Mouse (Mus musculus): ENCODE results near the gene Capn10. TPM values are rescaled to one million over a fixed set of nuclear protein-coding genes. Genes with fewer than 3 reads are reported as not detected.

Capn10 gene
- total and polyA plus RNA-seq, 3 experiments = 30.7 to 43.3 TPM; not detected in 1

- TF ChIP-seq BHLHE40 (IDR thresholded peaks at IDR 0.05; ENCODE audit: borderline replicate concordance, low read depth, low read length) = peak; percentile 69; the same call in 1 of the 2 replicates
- TF ChIP-seq MXI1 (IDR thresholded peaks at IDR 0.05; ENCODE audit: low read depth, low read length) = peak; percentile 99
- 0 out of 2 replicates have a peak, but pooled peaks have one; percentile 38 for TF ChIP-seq KAT2A (conservative IDR thresholded peaks at IDR 0.05; ENCODE audit: low read depth, low read length)
- no peak for TF ChIP-seq NELFE (IDR thresholded peaks at IDR 0.05; ENCODE audit: low read depth, low read length)
- no peak for TF ChIP-seq CTCF (IDR thresholded peaks at IDR 0.05 in 2 of 3, conservative IDR thresholded peaks at IDR 0.05 in 1 of 3; ENCODE audit: control insufficient read depth in 1 of 3, insufficient read depth in 1 of 3, low read depth in 2 of 3, low read length in 3 of 3, poor library complexity in 1 of 3, severe bottlenecking in 1 of 3)
- no peak for TF ChIP-seq POLR2A (IDR thresholded peaks at IDR 0.05; ENCODE audit: control insufficient read depth in 1 of 2, insufficient read depth in 1 of 2, low read depth in 1 of 2, low read length in 2 of 2, poor library complexity in 1 of 2)
- no peak for TF ChIP-seq POLR2AphosphoS5 (IDR thresholded peaks at IDR 0.05; ENCODE audit: borderline replicate concordance, low read depth, low read length)
Measured at GRCm38 (mm10) chr1:92935054-92935962, 1.1 kb downstream of the Capn10 start (continued).

- Histone ChIP-seq H3K9me3 (replicated peaks; ENCODE audit: insufficient read depth, low read length) (no peaks in the 10 kb centered on the region), H3K4me1 (ENCODE audit: control insufficient read depth in 1 of 2, insufficient read depth in 2 of 2, low read length in 2 of 2) (peaks cover 4 to 22% of the 10 kb centered on the region in 2 experiments), H3K36me3 (ENCODE audit: control insufficient read depth in 1 of 2, insufficient read depth in 2 of 2, low read length in 2 of 2) (peaks cover 2 to 13% of the 10 kb centered on the region in 2 experiments; a peak in 3 of 4 replicates), H3K9ac (ENCODE audit: control insufficient read depth, low read depth, low read length, poor library complexity, severe bottlenecking) (no peak overlapping the region), H3K27me3 (ENCODE audit: control insufficient read depth in 1 of 2, insufficient read depth in 2 of 2, low read length in 2 of 2) (no peaks in the 10 kb centered on the region), H3K27ac (ENCODE audit: control insufficient read depth, low read depth, low read length) (0 out of 2 replicates have a peak overlapping the region, but pooled peaks have one; percentile 1), H3K4me3 (ENCODE audit: control insufficient read depth in 1 of 2, insufficient read depth in 1 of 2, low read depth in 2 of 2, low read length in 2 of 2) (peak overlapping the region; percentile 28 to 85; a peak in 2 of 4 replicates), H3K79me2 (ENCODE audit: control insufficient read depth, insufficient read depth, low read length, poor library complexity) (peaks cover 12% of the 10 kb centered on the region)
- DNase-seq (ENCODE audit: low read depth, low spot score) = no peak
- TF ChIP-seq CTCF (IDR thresholded peaks at IDR 0.05 in 2 of 3, conservative IDR thresholded peaks at IDR 0.05 in 1 of 3; ENCODE audit: control insufficient read depth in 1 of 3, insufficient read depth in 1 of 3, low read depth in 2 of 3, low read length in 3 of 3, poor library complexity in 1 of 3, severe bottlenecking in 1 of 3) (peak; percentile 9 to 23 (median 23); a peak in 2 of 6 replicates), MAX (IDR thresholded peaks at IDR 0.05; ENCODE audit: low read length) (no peak)
Measured at GRCm38 (mm10) chr1:92935977-92936376, 1.8 kb downstream of the Capn10 start.

- Histone ChIP-seq H3K27ac (ENCODE audit: control insufficient read depth, low read depth, low read length) (no peak overlapping the region), H3K79me2 (ENCODE audit: control insufficient read depth, insufficient read depth, low read length, poor library complexity) (peaks cover 12% of the 10 kb centered on the region), H3K36me3 (ENCODE audit: control insufficient read depth in 1 of 2, insufficient read depth in 2 of 2, low read length in 2 of 2) (peaks cover 2 to 13% of the 10 kb centered on the region in 2 experiments; a peak in 3 of 4 replicates), H3K4me1 (ENCODE audit: control insufficient read depth in 1 of 2, insufficient read depth in 2 of 2, low read length in 2 of 2) (peaks cover 4 to 22% of the 10 kb centered on the region in 2 experiments), H3K4me3 (ENCODE audit: control insufficient read depth in 1 of 2, insufficient read depth in 1 of 2, low read depth in 2 of 2, low read length in 2 of 2) (no peak overlapping the region), H3K27me3 (ENCODE audit: control insufficient read depth in 1 of 2, insufficient read depth in 2 of 2, low read length in 2 of 2) (no peaks in the 10 kb centered on the region), H3K9ac (ENCODE audit: control insufficient read depth, low read depth, low read length, poor library complexity, severe bottlenecking) (no peak overlapping the region), H3K9me3 (replicated peaks; ENCODE audit: insufficient read depth, low read length) (no peaks in the 10 kb centered on the region)
- TF ChIP-seq NRF1 (IDR thresholded peaks at IDR 0.05; ENCODE audit: insufficient read depth, low read depth, low read length, poor library complexity, severe bottlenecking) (no peak), TCF12 (IDR thresholded peaks at IDR 0.05; ENCODE audit: low read depth, low read length) (no peak), BHLHE40 (IDR thresholded peaks at IDR 0.05; ENCODE audit: borderline replicate concordance, low read depth, low read length) (no peak)
- no peak for DNase-seq (ENCODE audit: low read depth, low spot score)
Measured at GRCm38 (mm10) chr1:92936467-92936866, 2.3 kb downstream of the Capn10 start.

Measured in MEL (cell line).